Comparison of ENCODE assay signal across 8 mouse cellular contexts in the genomic region with DNA sequence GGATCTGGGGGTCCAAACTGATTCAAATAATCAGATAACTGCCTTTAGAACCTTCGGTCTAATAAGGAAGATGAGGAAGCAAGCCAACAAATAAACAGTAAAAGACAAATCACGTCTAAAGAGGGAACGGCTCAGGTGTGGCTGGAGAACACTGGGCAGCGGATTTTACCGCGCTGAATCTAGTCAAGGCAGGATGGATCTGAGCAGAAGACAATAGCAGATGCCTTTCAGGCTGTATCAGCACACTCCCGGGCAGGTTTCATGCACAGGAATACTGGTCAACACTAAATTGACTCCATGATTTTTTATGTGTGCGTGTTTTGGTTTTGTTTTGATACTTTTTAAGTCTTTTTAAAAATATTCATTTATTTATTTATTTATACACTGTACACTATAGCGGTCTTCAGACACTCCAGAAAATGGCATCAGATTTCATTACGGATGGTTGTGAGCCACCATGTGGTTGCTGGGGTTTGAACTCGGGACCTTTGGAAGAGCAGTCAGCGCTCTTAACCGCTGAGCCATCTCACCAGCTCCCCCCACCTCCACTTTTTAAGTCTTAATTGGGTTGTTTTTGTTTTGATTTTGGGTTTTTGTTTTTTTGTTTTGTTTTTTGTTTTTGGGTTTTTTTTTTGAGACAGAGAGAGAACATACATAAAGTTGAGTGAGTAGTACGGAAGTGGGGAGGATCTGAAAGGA. TPM values are rescaled to one million over a fixed set of nuclear protein-coding genes. Genes with fewer than 3 reads are reported as not detected.
A peak's percentile ranks its signal among the peaks of the same experiment; 100 is the strongest.
DNase-seq lines count a peak whose midpoint lies in the region; ATAC-seq and TF ChIP-seq lines count a peak whose summit lies in the region.

No protein-coding gene starts in this region.

- peak; percentile 9 to 22 for DNase-seq in spleen, postnatal 10 days (ENCODE audit: low spot score in 2 of 2)
- no peak for DNase-seq in spleen, postnatal 4 days (ENCODE audit: low spot score in 2 of 2)
- peak; percentile 44 to 47 for DNase-seq in cerebellum, adult 2 months
- peak; percentile 13 for DNase-seq in midbrain, postnatal 0 days (ENCODE audit: low spot score)
- DNase-seq in adipocyte (ENCODE audit: low spot score), result no peak

- H3K9ac ChIP-seq in heart, embryonic 14.5 days (ENCODE audit: low read length), result peak overlapping the region; percentile 84
- H3K9ac ChIP-seq in limb, embryonic 12.5 days (replicated peaks), result peak overlapping the region; percentile 53
- H3K9ac ChIP-seq in midbrain, postnatal 0 days (replicated peaks; ENCODE audit: low read length, poor library complexity, severe bottlenecking), result peak overlapping the region; percentile 46

- H3K9me3 ChIP-seq in heart, embryonic 14.5 days (ENCODE audit: control insufficient read depth, low read length), result no peaks in the 10 kb centered on the region
- H3K9me3 ChIP-seq in limb, embryonic 12.5 days, result no peaks in the 10 kb centered on the region
- no peaks in the 10 kb centered on the region for H3K9me3 ChIP-seq in midbrain, postnatal 0 days (ENCODE audit: low read length)

- WGBS in cerebellum, adult 2 months, result 9% methylated on average over 14 of the region's 14 CpGs
- WGBS in heart, embryonic 14.5 days, result 24% methylated on average over 14 of the region's 14 CpGs
- 25% methylated on average over 14 of the region's 14 CpGs for WGBS in limb, embryonic 12.5 days
- WGBS in midbrain, postnatal 0 days, result 23% methylated on average over 14 of the region's 14 CpGs

- ATAC-seq in heart, embryonic 14.5 days (ENCODE audit: insufficient number of reproducible peaks, insufficient read depth, low FRiP score, low read depth), result no peak
- ATAC-seq in limb, embryonic 12.5 days (ENCODE audit: insufficient number of reproducible peaks, insufficient read depth, low FRiP score, low TSS enrichment, low read depth), result peak; percentile 66; the same call in 1 of the 2 replicates
- 0 out of 2 replicates have a peak, but pooled peaks have one; percentile 22 for ATAC-seq in midbrain, postnatal 0 days (ENCODE audit: low FRiP score)
- ATAC-seq in erythroid progenitor cell, adult 5-6 weeks (replicated peaks; ENCODE audit: low FRiP score, poor library complexity, severe bottlenecking), result no peak

- peak overlapping the region; percentile 72 for H3K4me2 ChIP-seq in heart, embryonic 14.5 days (ENCODE audit: low read length)
- H3K4me2 ChIP-seq in limb, embryonic 12.5 days, result peak overlapping the region; percentile 79
- peak overlapping the region; percentile 76 for H3K4me2 ChIP-seq in midbrain, postnatal 0 days (ENCODE audit: low read depth, low read length, poor library complexity, severe bottlenecking)

- TF ChIP-seq POLR2A in cerebellum, adult 2 months (IDR thresholded peaks at IDR 0.05; ENCODE audit: borderline replicate concordance, insufficient read depth, low read length), result no peak

- peaks cover 3% of the 10 kb centered on the region; the same call in 1 of the 2 replicates for H3K4me1 ChIP-seq in cerebellum, adult 2 months (ENCODE audit: control insufficient read depth, insufficient read depth, low read length)
- peaks cover 7 to 20% of the 10 kb centered on the region in 2 experiments for H3K4me1 ChIP-seq in heart, embryonic 14.5 days (ENCODE audit: control insufficient read depth in 2 of 2, insufficient read depth in 2 of 2, low read length in 2 of 2)
- H3K4me1 ChIP-seq in limb, embryonic 12.5 days (replicated peaks), result peaks cover 12% of the 10 kb centered on the region
- H3K4me1 ChIP-seq in midbrain, postnatal 0 days (ENCODE audit: insufficient read depth, low read length), result no peaks in the 10 kb centered on the region

- H3K4me3 ChIP-seq in cerebellum, adult 2 months (replicated peaks; ENCODE audit: insufficient read depth, low read depth, low read length), result peak overlapping the region; percentile 88
- H3K4me3 ChIP-seq in heart, embryonic 14.5 days (ENCODE audit: control insufficient read depth in 1 of 2, insufficient read depth in 1 of 2, low read depth in 1 of 2, low read length in 2 of 2), result peak overlapping the region; percentile 54 to 71
- peak overlapping the region; percentile 68 for H3K4me3 ChIP-seq in limb, embryonic 12.5 days (replicated peaks)
- H3K4me3 ChIP-seq in midbrain, postnatal 0 days (ENCODE audit: low read depth, low read length), result peak overlapping the region; percentile 83

- H3K27ac ChIP-seq in cerebellum, adult 2 months (ENCODE audit: insufficient read depth, low read length), result no peak overlapping the region
- peak overlapping the region; percentile 85 to 93 for H3K27ac ChIP-seq in heart, embryonic 14.5 days (replicated peaks in 1 of 2; ENCODE audit: control insufficient read depth in 1 of 2, insufficient read depth in 1 of 2, low read depth in 2 of 2, low read length in 2 of 2)
- H3K27ac ChIP-seq in limb, embryonic 12.5 days, result peak overlapping the region; percentile 82
- H3K27ac ChIP-seq in midbrain, postnatal 0 days (ENCODE audit: low read depth, low read length), result peak overlapping the region; percentile 68

- no peaks in the 10 kb centered on the region for H3K27me3 ChIP-seq in cerebellum, adult 2 months (ENCODE audit: control insufficient read depth, insufficient read depth, low read length)
- no peaks in the 10 kb centered on the region for H3K27me3 ChIP-seq in heart, embryonic 14.5 days (ENCODE audit: control insufficient read depth, insufficient read depth, low read length)
- no peaks in the 10 kb centered on the region for H3K27me3 ChIP-seq in limb, embryonic 12.5 days
- H3K27me3 ChIP-seq in midbrain, postnatal 0 days (ENCODE audit: insufficient read depth, low read length), result no peaks in the 10 kb centered on the region

- TF ChIP-seq CTCF in cerebellum, adult 2 months (IDR thresholded peaks at IDR 0.05; ENCODE audit: borderline replicate concordance, insufficient read depth, low read depth, low read length), result no peak
- no peak for TF ChIP-seq CTCF in midbrain, postnatal 0 days (IDR thresholded peaks at IDR 0.05)

- H3K36me3 ChIP-seq in heart, embryonic 14.5 days (ENCODE audit: control insufficient read depth, insufficient read depth, low read length), result no peaks in the 10 kb centered on the region
- H3K36me3 ChIP-seq in limb, embryonic 12.5 days, result no peaks in the 10 kb centered on the region
- H3K36me3 ChIP-seq in midbrain, postnatal 0 days (ENCODE audit: insufficient read depth, low read length), result no peaks in the 10 kb centered on the region

RNA-seq across cellular contexts. Expression of gene Ppm1k, which starts 0.9 kb away (rescaled TPM):
- 20.7 and 21.8 TPM in 2 replicates for polyA plus RNA-seq in cerebellum, adult 2 months (2012; rRNA removed)
- polyA plus RNA-seq in heart, embryonic 14.5 days (2014; fragmentation: Nextera tagmentation; extraction: Ambion mirVana), result 17.1 and 17.2 TPM in 2 replicates
- 5.2 and 6.3 TPM in 2 replicates for polyA plus RNA-seq in limb, embryonic 12.5 days (2016; fragmentation: Nextera tagmentation; extraction: Ambion mirVana)
- total RNA-seq in midbrain, postnatal 0 days (2014; rRNA removed), result 17.7 and 17.9 TPM in 2 replicates
- polyA plus RNA-seq in midbrain, postnatal 0 days (2015; fragmentation: Nextera tagmentation; extraction: Ambion mirVana), result 6.5 and 7.0 TPM in 2 replicates
- total RNA-seq in erythroid progenitor cell, adult 5-6 weeks (2015; ENCODE audit: low replicate concordance), result 0.42 and 1.4 TPM in 2 replicates
- 0.91 and 21.4 TPM in 2 replicates for total RNA-seq in erythroid progenitor cell, adult 5-6 weeks (2017; ENCODE audit: low replicate concordance)

RNA-seq across cellular contexts. Expression of gene Herc6, which starts 44.7 kb away (rescaled TPM):
- 1.5 and 1.6 TPM in 2 replicates for polyA plus RNA-seq in cerebellum, adult 2 months (2012; rRNA removed)
- 4.9 and 5.3 TPM in 2 replicates for polyA plus RNA-seq in heart, embryonic 14.5 days (2014; fragmentation: Nextera tagmentation; extraction: Ambion mirVana)
- 2.6 and 3.0 TPM in 2 replicates for polyA plus RNA-seq in limb, embryonic 12.5 days (2016; fragmentation: Nextera tagmentation; extraction: Ambion mirVana)
- 1.0 and 1.9 TPM in 2 replicates for total RNA-seq in midbrain, postnatal 0 days (2014; rRNA removed)
- 1.2 TPM in 2 replicates for polyA plus RNA-seq in midbrain, postnatal 0 days (2015; fragmentation: Nextera tagmentation; extraction: Ambion mirVana)
- total RNA-seq in erythroid progenitor cell, adult 5-6 weeks (2015; ENCODE audit: low replicate concordance), result 31.4 and 47.8 TPM in 2 replicates
- 64.6 and 111 TPM in 2 replicates for total RNA-seq in erythroid progenitor cell, adult 5-6 weeks (2017; ENCODE audit: low replicate concordance)

Comparison
In these comparisons a context has a peak if more than half of its experiments do, and no peak if none do; other contexts are left out.
1. DNase-seq: peak in spleen, postnatal 10 days (2 of 2), cerebellum, adult 2 months (2 of 2) and midbrain, postnatal 0 days (single experiment); none in spleen, postnatal 4 days (0 of 2) and adipocyte (single experiment).
2. ATAC-seq: peak in limb, embryonic 12.5 days (single experiment) and midbrain, postnatal 0 days (single experiment); none in heart, embryonic 14.5 days (single experiment) and erythroid progenitor cell, adult 5-6 weeks (single experiment).
3. Peak in every context shown above with its lines, with median percentiles within 50 percentile points of each other: H3K4me3 ChIP-seq, H3K4me2 ChIP-seq and H3K9ac ChIP-seq.